Mouse (Mus musculus): Measurements from ENCODE around the gene Tff2.

Tff2 gene

DNA sequence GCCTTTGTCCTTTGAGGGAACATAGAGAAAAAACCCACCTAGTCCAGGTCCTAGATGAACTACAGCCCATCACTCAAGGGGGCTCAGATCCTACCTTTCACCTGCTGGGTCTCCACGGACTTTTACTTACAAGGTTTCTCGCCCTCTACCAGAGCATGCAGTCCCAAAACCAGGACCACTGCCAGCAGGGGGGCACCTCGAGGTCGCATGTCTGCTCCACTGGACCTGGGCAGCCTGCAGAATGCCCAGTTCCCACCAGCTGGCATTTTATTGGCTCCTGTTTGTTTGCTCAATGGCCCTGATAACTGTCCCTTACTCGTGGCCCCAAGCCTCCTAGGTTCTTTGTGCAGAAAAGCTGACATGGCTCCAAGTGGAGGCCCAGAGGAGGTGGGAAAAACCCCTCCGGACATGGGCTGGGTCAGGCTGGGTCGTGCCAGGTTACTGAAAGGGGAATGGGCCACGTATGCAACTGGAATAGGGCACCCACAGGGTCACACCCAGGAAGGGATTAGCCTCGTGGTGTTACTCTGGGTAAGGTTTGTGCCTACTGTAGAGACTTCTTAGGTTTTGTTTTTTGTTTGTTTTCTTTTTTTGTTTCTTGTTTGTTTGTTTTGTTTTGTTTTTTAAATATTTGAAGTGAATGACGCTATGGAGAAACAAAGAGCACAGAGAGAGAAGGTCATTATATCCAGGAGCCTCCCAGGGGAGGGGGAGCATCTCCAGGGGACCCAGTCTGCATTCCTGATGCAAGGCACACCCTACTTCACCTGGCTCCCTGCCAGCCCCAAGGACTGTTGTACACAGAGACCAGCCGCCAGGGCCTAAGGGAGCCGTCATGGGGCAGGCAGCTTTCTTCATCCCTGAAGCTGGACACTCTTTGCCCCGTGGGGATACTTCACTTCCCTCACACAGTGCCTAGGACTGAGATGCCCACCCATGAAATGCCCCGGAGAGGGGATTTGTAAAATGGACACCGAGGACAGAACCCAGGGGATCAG, at the start of gene Tff2:
Gene Tff2, minus strand, starts transcription at position 243 of the 998 bp plus-strand sequence.
- DNase-seq, result peak; percentile 49

DNA sequence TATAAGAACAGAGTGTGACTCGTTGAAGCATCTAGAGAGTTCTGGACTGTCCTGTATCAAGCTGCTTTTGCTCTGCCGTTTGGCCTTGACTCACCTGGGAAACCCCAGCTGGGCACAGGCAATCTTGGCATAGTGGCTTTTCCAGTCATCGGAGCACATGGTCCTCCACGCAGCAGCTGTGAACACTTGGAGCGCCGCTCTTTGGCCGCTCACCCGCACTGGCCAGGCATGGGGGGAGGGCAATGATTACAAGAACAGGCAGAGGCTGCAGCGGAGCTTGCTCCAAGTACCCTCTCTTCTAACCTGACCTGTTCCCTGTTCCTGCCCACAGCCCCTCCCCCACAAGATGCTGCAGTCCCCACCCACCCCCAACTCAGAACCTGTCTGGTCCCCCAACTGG, 49.3 kb upstream of the Tff2 start:
- DNase-seq, result no peak

DNA sequence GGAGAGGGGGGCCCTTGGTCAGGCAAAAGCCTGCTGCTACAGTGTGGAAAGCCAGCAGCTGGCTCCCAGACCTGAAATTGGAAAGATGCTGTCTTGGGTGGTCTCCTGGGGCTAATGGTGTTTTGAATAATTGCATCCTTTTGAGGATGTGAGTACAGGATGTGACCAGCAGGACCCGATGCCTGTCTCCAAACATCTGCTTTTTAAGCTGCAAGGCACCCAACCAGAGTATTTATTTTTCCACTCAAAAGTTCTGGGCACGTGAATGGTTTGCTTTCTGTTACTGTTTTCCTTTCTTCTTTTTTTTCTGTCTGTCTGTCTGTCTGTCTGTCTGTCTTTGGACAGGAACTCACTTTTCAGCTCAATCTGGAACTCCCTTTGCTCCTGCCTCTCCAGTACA, 48.6 kb upstream of the Tff2 start:
- no peak for DNase-seq

DNA sequence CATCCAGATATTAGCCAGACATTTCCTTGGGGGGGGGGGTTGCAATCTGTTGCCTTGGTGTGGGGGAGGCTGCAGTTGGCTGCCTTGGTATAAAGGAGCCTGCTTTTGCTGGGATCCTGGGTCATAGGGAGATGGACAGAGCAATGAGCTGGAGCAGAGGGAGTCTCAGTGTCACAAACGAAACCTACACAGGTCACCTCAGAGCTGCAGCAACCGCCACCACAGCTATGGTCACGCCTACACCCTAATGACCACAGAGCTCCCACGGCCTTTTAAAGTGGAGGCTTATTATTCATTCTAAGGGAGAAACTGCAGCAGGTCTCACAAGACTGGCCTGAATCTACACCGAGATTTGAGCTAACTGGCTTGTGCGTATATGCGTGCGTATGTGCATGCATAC, 47.7 kb upstream of the Tff2 start:
- DNase-seq, result no peak

DNA sequence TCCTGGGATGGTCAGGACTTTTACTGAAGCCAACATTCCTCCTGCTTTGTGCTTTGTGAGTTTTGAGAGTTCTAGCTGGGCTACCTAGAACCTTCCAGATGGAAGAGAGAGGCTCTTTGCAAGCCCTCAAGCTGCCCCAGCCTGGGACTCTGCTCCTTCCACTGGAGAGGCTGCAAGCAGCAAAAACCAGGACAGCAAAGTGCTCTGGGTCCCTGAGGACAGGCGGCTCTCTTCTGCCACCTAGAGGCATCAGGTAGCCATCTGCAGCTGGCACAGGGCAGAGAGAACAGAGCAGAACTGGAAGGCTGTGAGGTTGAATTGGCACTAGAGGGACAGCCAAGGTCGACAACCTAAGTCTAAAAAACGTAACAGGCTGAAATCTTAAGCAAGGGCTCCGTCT, 43.3 kb upstream of the Tff2 start:
- DNase-seq, result peak; percentile 83

DNA sequence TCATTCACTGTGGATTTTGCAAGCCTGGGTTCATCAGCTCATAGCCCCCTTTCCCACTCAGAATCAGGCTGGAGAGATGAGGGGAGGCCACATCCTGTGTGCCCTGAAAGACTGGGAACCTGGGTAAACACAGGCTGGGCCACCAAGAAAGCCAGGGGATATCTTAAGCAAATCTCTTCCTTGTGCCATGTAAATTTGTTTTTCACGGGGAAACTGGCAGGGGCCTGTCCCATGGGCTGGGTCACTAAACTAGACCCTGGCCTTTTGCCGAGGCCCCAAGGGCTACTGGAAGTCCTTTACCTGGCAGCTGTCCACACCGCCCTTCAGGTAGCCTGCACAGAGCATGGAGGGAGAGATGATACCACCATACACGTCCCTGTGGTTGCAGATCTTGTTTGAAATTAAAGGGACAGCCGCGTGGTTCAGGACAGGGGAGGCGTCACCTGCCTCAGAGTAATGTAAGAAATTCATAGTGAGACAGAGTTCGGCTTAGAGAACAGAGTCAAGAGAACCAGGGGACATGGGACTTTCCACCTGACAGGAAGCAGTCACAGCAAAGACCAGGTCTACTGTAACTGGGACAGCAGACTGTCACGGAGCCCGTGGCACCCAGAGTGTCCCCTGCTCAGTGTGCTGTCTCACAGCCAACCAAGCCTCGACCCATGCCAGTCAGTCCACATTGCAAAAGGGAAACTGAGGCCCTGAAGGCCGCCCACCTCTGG, 40.3 kb upstream of the Tff2 start:
- no peak for DNase-seq

DNA sequence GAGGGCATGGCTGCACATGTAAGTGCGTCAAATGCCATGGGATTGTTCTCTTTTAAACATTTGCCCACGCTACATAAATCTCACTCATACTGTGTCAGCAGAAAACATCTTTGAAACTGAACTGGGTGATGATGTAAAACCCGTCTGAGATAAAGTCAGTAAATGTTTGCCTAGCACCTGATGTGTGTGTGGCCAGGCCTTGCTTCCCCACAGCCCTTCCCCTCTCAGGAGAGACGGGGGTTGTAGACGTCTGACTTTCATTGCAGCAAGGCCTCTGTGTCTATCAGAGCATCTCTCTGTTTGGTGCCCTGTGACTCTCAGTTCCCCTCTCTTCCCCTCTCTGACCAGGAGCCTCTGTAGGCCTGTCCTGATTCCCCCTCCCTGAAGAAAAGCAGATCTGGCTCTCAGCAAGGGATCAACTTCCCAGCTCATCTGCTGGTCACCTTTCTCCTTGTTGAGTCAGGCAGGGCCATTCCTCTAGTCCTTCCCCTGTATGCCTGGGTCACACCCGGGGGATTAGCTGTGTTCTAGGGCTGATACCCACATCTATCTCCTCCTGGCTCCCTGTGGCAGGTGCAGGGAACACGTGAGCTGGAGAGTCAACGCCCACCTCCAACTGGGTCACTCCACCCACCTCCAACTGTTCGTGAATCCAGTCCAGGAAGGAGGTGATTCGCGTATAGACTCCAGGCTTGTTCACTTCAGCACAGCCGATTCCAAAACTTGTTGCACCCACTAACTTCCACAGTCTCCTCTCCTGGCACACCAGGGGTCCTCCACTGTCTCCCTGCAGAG, 39.3 kb upstream of the Tff2 start:
- DNase-seq, result no peak

DNA sequence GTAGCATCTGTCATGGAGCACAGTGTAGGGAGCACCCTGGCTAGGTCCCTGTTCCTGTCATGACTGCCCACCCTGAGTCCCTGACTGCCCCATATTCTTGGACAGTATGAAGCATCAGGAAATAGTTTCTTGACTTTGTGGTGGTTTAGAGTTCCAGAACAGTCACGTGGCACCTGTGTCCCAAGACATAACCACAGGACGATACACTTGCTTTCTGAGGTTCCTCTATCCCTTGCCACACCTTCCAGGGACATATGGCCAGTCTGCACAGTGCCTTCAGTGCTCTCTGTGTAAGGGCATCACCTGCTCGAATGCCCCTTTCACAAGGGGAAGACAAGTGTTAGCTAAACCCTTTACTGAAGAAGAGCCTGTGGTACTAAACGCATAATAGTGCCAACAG, 37.4 kb upstream of the Tff2 start:
- DNase-seq, result no peak

DNA sequence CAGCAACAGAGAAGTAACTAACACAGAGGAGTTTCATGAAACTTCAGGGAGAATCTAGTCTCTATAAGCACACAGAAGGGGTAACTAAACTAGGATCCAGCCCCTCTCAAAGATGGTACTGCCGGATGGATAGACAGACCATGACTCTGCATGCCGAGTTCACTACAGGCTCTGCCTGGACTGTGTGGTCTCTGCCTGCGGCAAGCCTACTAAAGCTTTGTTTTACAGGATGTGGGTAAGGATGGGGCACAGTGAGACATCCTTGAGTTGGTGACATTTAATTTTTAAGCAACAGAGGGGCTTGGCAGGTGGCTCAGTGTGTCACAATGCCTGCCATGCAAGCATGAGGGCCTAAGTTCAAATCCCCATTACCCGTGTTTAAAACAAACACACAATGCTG, 32.2 kb upstream of the Tff2 start:
- no peak for DNase-seq

DNA sequence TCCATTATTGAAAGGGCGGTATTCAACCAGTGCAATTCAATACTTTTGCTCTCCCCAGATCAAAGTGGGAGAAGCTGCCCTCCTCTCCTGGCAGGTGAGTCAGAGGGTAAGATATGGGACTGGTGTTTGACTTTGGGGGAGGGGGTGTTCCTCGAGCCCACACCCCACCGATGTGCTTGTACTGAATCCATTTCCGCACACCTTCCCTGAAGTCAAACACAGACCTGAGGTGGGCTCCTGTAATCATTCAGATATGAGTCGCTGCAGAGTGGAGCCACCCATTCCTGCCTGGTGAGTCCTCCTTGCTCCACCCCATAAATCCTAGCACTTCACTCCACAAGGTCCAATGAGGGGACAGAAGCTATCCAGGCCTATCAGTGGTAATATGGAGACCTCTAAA, 25.7 kb upstream of the Tff2 start:
- DNase-seq, result no peak

DNA sequence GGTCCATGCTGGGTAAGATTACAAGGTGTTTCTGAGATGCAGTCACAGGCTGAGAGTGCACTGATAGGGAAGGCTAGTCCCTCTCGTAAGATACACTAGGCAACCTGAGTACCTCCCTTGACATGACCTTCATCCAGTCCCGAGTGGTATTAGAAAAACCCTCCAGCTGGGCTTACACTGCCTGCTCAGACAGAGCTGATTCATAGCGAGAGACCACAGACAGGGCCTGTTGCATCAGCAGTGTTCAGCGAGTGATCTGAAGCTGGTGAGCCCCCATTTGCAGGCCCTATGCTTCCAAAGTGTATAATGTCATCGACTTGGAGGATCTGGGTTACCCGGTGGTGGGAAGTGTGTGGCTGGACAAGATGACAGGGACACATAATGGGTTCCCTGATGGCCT, 21.0 kb upstream of the Tff2 start, which contains the start of gene Tff1:
Gene Tff1, minus strand, starts transcription at position 151 of the 400 bp plus-strand sequence.
- no peak for DNase-seq

DNA sequence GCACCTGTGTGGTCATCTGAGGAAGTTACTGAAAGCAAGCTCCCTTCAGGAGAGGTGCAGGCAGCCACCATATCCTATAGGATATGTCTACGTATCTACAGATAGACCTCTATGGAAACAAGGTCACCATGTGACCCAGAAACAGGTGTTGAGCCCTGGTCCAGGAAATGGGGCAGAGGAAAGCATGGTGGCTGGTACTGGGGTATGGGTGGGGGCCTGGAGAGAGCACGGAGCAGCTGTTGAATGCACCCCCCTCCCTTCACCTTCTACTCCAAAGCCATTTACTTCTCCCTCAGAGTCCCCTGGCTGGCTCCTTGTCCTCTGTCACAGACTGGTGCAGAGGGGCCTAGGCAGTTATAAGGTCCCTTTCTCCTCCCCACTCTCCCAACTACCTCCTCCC, 19.7 kb upstream of the Tff2 start:
- DNase-seq, result no peak

DNA sequence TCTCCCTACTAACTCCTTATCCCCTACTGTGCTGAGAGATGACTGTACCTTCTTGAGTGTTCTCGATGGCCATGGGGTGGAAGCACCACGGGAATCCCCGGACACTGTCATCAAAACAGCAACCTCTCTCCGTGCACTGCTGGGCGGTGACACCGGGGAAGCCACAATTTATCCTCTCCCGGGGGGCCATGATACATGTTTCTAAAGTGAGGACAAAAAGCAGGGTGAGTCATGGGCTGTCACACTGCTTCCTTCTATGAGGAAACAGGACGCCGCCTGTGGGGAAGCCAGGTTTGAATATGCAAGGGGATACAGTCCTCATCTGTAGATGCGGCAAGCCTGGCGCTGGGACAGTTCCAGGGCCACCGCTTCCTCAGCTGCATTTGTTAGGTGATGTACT, 18.5 kb upstream of the Tff2 start:
- peak; percentile 44 for DNase-seq

DNA sequence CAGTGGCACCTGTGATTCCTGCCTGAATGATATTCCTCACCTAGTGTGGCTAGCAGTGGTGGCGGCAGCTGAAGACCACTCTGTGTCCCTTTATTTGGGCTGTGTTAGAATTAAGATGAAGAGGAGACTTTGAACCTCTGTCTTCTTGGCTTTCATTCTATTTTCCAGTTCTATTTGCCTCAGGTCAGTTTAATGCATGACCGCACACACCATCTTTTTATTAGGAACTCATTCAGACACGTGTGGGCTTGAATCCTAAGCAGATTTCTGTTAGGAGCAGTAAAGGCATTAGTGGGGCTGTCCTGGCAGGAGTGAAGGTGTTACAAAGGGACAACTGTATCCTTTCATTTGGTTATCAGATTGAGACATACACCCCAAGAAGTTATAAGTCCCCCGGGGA, 16.2 kb upstream of the Tff2 start:
- DNase-seq, result peak; percentile 24

DNA sequence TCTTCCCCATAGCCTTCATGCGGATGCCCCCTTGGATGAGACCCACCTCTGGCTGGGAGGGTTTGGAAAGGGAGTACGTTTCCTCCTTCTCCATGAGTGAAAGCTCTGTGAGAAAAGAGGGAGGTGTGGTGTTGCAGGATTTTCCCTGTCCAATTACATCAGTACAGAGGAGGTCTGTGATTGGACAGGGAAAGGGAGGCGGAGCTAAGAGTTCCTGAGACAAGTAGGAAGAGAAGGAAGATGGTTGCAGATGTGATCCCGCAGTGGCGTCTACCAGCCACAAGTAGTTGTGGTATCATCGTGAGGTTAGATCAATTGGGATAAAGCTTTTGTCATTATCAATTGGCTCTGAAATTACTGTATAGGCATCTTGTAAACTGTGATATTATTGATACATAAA, 13.8 kb upstream of the Tff2 start:
- DNase-seq, result no peak

DNA sequence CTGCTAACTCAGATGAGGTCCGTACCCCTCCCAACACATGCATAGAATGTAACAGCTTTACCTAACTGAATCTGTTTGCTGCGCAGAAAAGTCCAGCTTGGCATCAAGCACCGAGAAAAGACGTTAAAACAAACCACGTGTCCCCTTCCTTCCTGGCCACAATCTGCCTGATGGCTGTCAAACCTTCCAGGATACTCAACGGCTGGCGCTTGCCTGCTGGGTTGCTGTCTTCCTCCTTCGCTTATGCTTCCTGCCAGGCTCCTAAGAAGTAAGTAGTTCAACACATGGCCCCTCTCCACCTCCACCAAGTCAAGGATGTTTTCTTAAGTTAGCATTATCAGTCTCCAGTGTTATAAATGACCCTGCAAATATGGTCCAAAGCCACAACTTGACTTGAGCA, 9.7 kb upstream of the Tff2 start:
- DNase-seq, result no peak

DNA sequence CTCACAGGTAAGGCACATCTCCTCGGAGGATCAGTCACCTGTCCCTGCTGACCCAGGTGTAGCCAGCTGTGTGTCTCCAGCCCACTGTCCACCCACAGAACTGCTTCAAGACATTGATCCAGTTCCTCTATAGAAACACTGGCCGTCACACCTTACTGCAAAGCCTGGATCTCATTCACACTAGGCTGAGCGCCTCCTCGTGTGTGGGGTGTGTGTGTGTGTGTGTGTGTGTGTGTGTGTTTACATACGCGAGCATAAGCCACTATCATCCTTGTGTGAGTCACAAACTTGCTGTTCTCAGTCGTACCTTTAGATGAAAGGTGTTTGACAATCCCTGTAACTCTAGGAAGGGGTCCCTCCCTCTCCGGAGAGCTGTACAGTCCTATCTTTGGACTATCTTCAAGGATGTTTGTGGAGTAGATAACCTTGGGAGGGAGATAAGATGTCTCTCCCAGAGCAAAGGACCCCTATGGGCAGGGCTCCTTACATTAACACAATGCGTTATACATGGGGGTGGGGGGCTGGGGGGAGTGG, 9.0 kb upstream of the Tff2 start:
- no peak for DNase-seq

DNA sequence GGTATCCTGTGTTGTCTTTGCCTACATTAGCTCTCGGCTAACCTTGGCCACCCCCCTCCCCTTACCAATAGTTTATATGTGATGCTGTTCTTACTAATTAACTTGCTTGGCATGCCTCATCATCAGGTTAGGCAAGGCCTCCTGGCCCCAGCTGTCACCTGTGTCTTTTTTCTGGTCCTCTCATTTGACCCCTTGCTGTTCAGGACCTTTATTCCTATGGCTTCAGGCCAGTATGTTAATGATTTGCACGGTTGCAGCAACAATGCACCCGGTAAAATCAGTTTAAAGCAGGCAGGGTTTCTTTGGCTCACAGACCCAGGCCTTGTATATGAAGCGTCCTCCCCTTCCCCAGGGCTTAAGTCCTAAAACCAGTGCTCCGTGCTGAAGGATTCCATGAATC, 8.4 kb upstream of the Tff2 start:
- peak; percentile 84 for DNase-seq

DNA sequence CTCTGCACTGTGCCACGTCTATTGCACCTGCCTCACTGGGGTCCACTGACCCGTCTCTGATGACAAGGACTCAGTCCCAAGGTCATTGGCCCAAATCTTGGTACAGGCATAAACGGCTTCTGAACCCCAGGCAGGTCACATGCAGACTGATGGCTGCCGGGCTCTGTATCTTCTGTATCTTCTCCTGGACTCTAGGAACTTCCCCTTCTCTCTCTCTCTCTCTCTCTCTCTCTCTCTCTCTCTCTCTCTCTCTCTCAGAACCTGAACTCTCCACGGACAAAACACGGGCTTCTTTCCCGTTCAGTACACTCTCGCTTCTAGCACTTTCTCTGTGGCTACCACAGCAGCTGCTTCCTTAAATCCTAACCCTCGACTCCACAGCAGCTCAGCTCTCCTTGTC, 1.9 kb upstream of the Tff2 start:
- DNase-seq, result no peak

DNA sequence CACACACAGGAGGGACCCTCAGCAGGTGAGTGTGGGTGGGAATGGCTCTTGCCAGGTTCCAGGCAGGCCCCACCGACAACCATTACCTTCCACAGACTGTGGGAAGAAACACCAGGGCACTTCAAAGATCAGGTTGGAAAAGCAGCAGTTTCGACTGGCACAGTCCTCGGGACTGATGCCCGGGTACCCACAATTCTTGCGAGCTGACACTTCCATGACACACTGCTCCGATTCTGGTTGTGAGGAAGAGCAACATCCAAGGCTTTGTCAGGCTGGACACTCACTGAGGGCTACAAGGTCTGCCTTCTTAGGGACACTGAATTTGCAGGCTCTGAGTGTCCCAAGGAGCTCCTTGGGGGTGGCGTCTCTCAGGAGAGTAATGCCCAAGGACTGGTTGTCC, 2.0 kb downstream of the Tff2 start:
- DNase-seq, result no peak

DNA sequence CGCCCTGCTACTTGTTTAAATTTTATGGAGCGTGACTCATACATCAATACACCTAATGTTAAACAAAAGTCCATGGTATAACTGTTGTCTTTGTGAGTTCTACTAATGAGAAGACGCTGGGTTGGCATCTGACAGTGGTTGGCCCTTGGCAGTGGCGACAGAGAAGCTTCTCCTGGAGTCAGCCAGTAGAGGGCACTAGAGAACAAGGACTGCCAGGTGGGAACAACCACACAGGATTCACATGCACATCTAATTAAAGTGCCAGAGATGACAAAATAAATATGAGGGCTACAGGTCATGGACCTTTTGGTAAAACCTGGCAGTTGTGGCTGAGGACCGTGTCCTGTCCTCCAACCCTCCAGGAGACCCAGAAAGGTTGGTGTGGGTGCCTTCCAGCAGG, 5.7 kb downstream of the Tff2 start:
- DNase-seq, result peak; percentile 63

DNA sequence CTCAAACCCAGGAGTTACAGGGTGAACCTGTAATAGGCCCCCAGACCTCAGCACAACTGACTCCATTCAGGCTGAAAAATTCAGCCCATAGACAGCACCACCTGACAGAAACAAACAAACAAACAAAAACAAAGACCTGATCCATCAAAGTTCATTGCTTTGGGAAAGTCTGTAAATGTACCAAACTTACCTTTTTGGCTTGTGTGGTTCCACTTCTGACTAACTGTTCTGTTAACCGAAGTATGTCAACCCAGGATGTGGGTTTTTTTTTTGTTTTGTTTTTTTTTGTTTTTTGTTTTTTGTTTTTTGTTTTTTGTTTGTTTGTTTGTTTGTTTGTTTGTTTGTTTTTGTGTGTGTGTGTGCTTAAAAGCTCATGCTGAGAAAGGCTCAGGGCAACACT, 7.3 kb downstream of the Tff2 start:
- no peak for DNase-seq

DNA sequence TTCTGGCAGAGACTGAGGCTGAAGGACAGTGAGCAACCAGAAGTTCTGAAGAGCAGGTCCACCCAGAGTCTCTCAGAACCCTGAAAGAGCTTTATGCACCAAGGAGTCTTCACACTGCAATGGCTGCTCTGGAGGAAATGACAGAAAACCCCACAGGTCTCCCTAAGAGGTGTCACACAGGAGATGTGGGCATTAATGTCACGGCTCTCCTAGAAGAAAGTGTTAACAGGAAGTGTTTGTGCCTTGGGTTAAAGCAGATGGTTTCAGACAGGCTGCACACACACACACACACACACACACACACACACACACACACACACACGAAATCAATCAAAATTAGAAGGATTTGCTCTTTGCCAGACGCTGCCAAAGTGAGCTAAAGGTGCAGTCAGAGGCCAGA, 7.8 kb downstream of the Tff2 start:
- no peak for DNase-seq
